Mouse (Mus musculus) midbrain, embryonic 10.5 days (tissue): ENCODE data around the gene Arhgef39. TPM values are rescaled to one million over a fixed set of nuclear protein-coding genes. Genes with fewer than 3 reads are reported as not detected.
A peak's percentile ranks its signal among the peaks of the same experiment; 100 is the strongest.

Experiments
- DNase-seq: peaks from one replicate; pipeline ENCODE4 v3.0.0-alpha.2; 2017; ENCODE audit warnings: low spot score
- H3K27ac ChIP-seq: fragments of 300-500 bp; sonication (generic); replicated peaks from 2 replicates; pipeline ENCODE4 v1.5.1; 2016; ENCODE audit warnings: mild to moderate bottlenecking
- H3K27me3 ChIP-seq: fragments of 300-500 bp; sonication (generic); 2 replicates; pipeline ENCODE4 v1.6.1; 2016; ENCODE audit warnings: low read depth, mild to moderate bottlenecking; ENCODE audit not compliant: poor library complexity, severe bottlenecking
- H3K36me3 ChIP-seq: fragments of 300-500 bp; sonication (generic); 2 replicates; pipeline ENCODE4 v1.6.1; 2016; ENCODE audit warnings: mild to moderate bottlenecking, moderate library complexity
- H3K4me1 ChIP-seq: fragments of 300-500 bp; sonication (generic); 2 replicates; pipeline ENCODE4 v1.6.1; 2016
- H3K4me3 ChIP-seq: fragments of 300-500 bp; sonication (generic); 2 replicates; pipeline ENCODE4 v1.5.1; 2016; ENCODE audit warnings: mild to moderate bottlenecking, moderate library complexity
- H3K9me3 ChIP-seq: fragments of 300-500 bp; sonication (generic); replicated peaks from 2 replicates; pipeline ENCODE4 v1.6.1; 2016; ENCODE audit warnings: mild to moderate bottlenecking
- WGBS: fragments of 180-500 bp; shearing (Covaris S2); methylation state at CpG from one replicate; pipeline ENCODE4 v1.1.7; 2016; 5-methylcytosine and 5-hydroxymethylcytosine counted together
- polyA plus RNA-seq: library from polyadenylated mRNA; unstranded; fragments of >200 nt; fragmentation: Nextera tagmentation; extraction: Ambion mirVana; gene quantifications from 2 replicates; pipeline ENCODE4 v1.2.1, GENCODE M21; 2016

The Arhgef39 gene
- polyA plus RNA-seq, 1 experiment from 2014 or later, result 52.8 TPM

GRCm38 (mm10) chr4:43519551-43519950 lies 20.1 kb upstream of the Arhgef39 start:
- Histone ChIP-seq H3K27ac (no peak overlapping the region), H3K9me3 (no peaks in the 10 kb centered on the region), H3K4me1 (peaks cover 53% of the 10 kb centered on the region), H3K36me3 (no peaks in the 10 kb centered on the region), H3K27me3 (peaks cover 71% of the 10 kb centered on the region), H3K4me3 (peak overlapping the region; percentile 29)
- WGBS, result 12% methylated on average over 10 of the region's 10 CpGs
- DNase-seq, result peak; percentile 40

GRCm38 (mm10) chr4:43515764-43516708 lies 16.5 kb upstream of the Arhgef39 start:
- Histone ChIP-seq H3K27ac (no peak overlapping the region), H3K4me1 (peaks cover 21% of the 10 kb centered on the region), H3K27me3 (peaks cover 39% of the 10 kb centered on the region), H3K36me3 (no peaks in the 10 kb centered on the region), H3K9me3 (no peaks in the 10 kb centered on the region), H3K4me3 (no peak overlapping the region)
- WGBS, result 77% methylated on average over 11 of the region's 11 CpGs
- DNase-seq, result no peak

- no peak overlapping the region for H3K4me3 ChIP-seq
- peaks cover 33% of the 10 kb centered on the region for H3K27me3 ChIP-seq
- no peak overlapping the region for H3K27ac ChIP-seq
- H3K9me3 ChIP-seq, result no peaks in the 10 kb centered on the region
- H3K4me1 ChIP-seq, result peaks cover 13% of the 10 kb centered on the region
- WGBS, result 86% methylated on average over 4 of the region's 4 CpGs
- DNase-seq, result no peak
- H3K36me3 ChIP-seq, result no peaks in the 10 kb centered on the region
Measured at GRCm38 (mm10) chr4:43513791-43514190, 14.3 kb upstream of the Arhgef39 start.

- H3K27ac ChIP-seq, result no peak overlapping the region
- no peaks in the 10 kb centered on the region for H3K36me3 ChIP-seq
- no peak overlapping the region for H3K4me3 ChIP-seq
- H3K27me3 ChIP-seq, result peaks cover 33% of the 10 kb centered on the region
- H3K4me1 ChIP-seq, result peaks cover 13% of the 10 kb centered on the region
- no peaks in the 10 kb centered on the region for H3K9me3 ChIP-seq
- no peak for DNase-seq
- WGBS, result 88% methylated on average over 4 of the region's 4 CpGs
Measured at GRCm38 (mm10) chr4:43513300-43513699, 13.8 kb upstream of the Arhgef39 start.

GRCm38 (mm10) chr4:43512653-43513052 lies 13.2 kb upstream of the Arhgef39 start:
- Histone ChIP-seq H3K4me1 (peaks cover 17% of the 10 kb centered on the region), H3K36me3 (no peaks in the 10 kb centered on the region), H3K27me3 (peaks cover 33% of the 10 kb centered on the region), H3K4me3 (no peak overlapping the region), H3K9me3 (no peaks in the 10 kb centered on the region), H3K27ac (no peak overlapping the region)
- WGBS, result 83% methylated on average over 7 of the region's 7 CpGs
- no peak for DNase-seq

- Histone ChIP-seq H3K27me3 (peaks cover 40% of the 10 kb centered on the region), H3K4me3 (no peak overlapping the region), H3K9me3 (no peaks in the 10 kb centered on the region), H3K27ac (no peak overlapping the region), H3K36me3 (no peaks in the 10 kb centered on the region), H3K4me1 (peaks cover 20% of the 10 kb centered on the region)
- DNase-seq, result no peak
- 79% methylated on average over 19 of the region's 19 CpGs for WGBS
Measured at GRCm38 (mm10) chr4:43511675-43512454, 12.4 kb upstream of the Arhgef39 start.

- H3K27ac ChIP-seq, result no peak overlapping the region; the same call in 1 of the 2 replicates
- WGBS, result 32% methylated on average over 9 of the region's 9 CpGs
- peaks cover 53% of the 10 kb centered on the region for H3K27me3 ChIP-seq
- peak overlapping the region; percentile 53; the same call in 1 of the 2 replicates for H3K4me3 ChIP-seq
- DNase-seq, result no peak
- H3K9me3 ChIP-seq, result no peaks in the 10 kb centered on the region
- no peaks in the 10 kb centered on the region for H3K36me3 ChIP-seq
- H3K4me1 ChIP-seq, result peaks cover 21% of the 10 kb centered on the region
Measured at GRCm38 (mm10) chr4:43509109-43509508, 9.6 kb upstream of the Arhgef39 start.

GRCm38 (mm10) chr4:43508666-43508997 lies 9.1 kb upstream of the Arhgef39 start:
- H3K4me3 ChIP-seq, result peak overlapping the region; percentile 53
- peak; percentile 47 for DNase-seq
- H3K36me3 ChIP-seq, result no peaks in the 10 kb centered on the region
- H3K4me1 ChIP-seq, result peaks cover 21% of the 10 kb centered on the region
- H3K9me3 ChIP-seq, result no peaks in the 10 kb centered on the region
- H3K27ac ChIP-seq, result peak overlapping the region; percentile 69
- peaks cover 53% of the 10 kb centered on the region for H3K27me3 ChIP-seq
- WGBS, result 10% methylated on average over 13 of the region's 13 CpGs

GRCm38 (mm10) chr4:43507938-43508665 lies 8.6 kb upstream of the Arhgef39 start:
- Histone ChIP-seq H3K4me1 (peaks cover 21% of the 10 kb centered on the region), H3K9me3 (no peaks in the 10 kb centered on the region), H3K36me3 (no peaks in the 10 kb centered on the region), H3K27me3 (peaks cover 53% of the 10 kb centered on the region), H3K4me3 (peak overlapping the region; percentile 53), H3K27ac (peak overlapping the region; percentile 69)
- 16% methylated on average over 22 of the region's 22 CpGs for WGBS
- DNase-seq, result no peak

GRCm38 (mm10) chr4:43506536-43507185 lies 7.2 kb upstream of the Arhgef39 start, which contains the start of gene Car9:
Gene Car9, plus strand, starts transcription at chr4:43506966.
- peaks cover 58% of the 10 kb centered on the region for H3K27me3 ChIP-seq
- 58% methylated on average over 9 of the region's 9 CpGs for WGBS
- H3K4me3 ChIP-seq, result no peak within 1 kb of the TSS

GRCm38 (mm10) chr4:43506074-43506473 lies 6.6 kb upstream of the Arhgef39 start:
- Histone ChIP-seq H3K27ac (no peak overlapping the region), H3K9me3 (no peaks in the 10 kb centered on the region), H3K4me3 (no peak overlapping the region), H3K27me3 (peaks cover 64% of the 10 kb centered on the region), H3K36me3 (no peaks in the 10 kb centered on the region), H3K4me1 (peaks cover 21% of the 10 kb centered on the region)
- 77% methylated on average over 8 of the region's 8 CpGs for WGBS
- DNase-seq, result no peak

More at GRCm38 (mm10) chr4:43506536-43507185, 7.2 kb upstream of the Arhgef39 start, which contains the start of gene Car9:
- Histone ChIP-seq H3K36me3 (no peaks in the 10 kb centered on the region), H3K27ac (no peak within 1 kb of the TSS), H3K4me1 (peaks cover 21% of the 10 kb centered on the region), H3K9me3 (no peaks in the 10 kb centered on the region)
- DNase-seq, result no peak

- Histone ChIP-seq H3K9me3 (no peaks in the 10 kb centered on the region), H3K36me3 (no peaks in the 10 kb centered on the region), H3K4me1 (peaks cover 28% of the 10 kb centered on the region), H3K27me3 (peaks cover 68% of the 10 kb centered on the region), H3K27ac (no peak overlapping the region), H3K4me3 (no peak overlapping the region)
- no peak for DNase-seq
- 89% methylated on average over 4 of the region's 4 CpGs for WGBS
Measured at GRCm38 (mm10) chr4:43504269-43504668, 4.8 kb upstream of the Arhgef39 start.
